Mouse (Mus musculus) embryo, embryonic 11 days (tissue): ENCODE measurements around the gene R3hdml.

Experiments
- DNase-seq: peaks from one replicate; pipeline ENCODE4 v3.0.0-alpha.2; 2015

The R3hdml gene

DNA sequence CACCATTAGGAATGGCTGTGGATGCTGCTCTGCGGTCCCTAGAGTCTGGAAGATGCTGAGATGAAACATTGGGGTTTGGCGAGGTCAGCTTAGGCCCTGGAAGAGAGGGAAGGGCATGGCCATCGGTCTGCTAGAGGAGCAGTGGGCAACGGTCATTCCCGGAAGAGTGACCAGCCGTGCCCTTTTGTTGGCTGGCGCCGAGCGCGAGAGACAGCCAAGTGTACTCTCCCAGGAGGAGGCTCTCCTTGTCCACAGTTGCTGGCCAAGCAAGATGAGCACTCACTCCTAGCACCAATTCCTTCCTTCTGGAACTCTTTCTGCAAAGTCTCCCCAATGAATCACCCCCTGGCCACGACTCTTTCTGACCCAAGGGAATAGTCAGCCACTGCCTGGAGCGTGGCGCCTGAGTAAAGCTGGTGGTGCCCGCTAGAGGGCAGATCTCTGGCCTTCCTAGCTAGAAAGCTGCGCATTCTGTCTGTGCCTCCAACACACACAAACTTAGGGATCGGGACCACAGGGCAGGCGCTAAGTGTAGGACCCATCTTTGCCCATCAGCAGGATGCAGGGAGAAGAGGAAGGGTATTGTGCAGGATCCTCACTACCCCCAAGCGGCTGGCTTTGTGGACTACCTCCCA, 11.8 kb upstream of the R3hdml start:
- DNase-seq = peak; percentile 43

- DNase-seq = peak; percentile 68
Observed at GRCm38 (mm10) chr2:163481539-163482029, 10.5 kb upstream of the R3hdml start.

GRCm38 (mm10) chr2:163487360-163487759, 4.8 kb upstream of the R3hdml start:
- DNase-seq = no peak

DNA sequence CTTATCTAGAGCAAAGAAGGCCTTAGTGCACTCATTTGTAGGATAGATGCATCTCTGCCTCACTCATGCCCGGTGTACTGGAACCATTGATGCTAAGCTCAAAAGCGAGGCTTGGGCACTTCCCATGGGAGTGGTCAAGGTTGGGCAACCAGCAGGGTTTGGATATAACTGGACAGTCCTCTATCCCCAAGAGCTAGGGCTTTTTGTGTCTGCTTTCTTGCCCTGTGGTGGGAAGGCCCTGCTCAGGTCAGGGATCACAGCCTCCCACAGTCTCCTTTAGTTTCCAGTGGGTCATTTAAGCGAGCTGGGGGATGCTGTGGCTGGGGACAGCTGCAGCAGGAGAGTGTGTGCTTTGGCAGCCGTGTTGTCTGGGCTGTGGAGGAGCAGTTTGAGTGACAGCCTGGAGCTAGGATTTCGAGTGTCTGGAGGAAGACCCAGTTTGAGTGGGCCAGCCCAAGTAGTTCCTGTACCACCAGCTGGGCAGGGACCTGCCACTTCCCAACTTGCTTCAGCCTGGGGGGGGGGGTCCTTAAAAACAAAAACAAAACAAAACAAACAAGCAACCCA, 2.3 kb upstream of the R3hdml start:
- no peak for DNase-seq

DNA sequence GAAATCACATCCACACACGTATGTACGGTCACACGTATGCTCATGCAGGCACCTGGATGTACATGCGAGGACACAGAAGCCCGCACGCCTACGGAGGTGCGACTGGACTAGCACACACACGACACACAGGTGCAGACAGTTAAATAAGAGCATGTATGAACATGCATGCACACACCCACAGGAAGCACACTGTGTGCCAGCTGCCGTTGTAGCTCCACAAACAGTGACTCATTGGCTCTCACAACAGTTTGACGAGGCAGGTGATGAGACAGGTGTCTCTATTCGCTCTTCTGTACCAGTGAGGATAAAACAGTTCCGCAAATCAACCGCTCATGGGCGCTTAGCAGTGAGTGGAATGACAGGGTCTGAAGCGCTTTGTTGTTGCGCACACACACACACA, 1.5 kb upstream of the R3hdml start:
- no peak for DNase-seq

DNA sequence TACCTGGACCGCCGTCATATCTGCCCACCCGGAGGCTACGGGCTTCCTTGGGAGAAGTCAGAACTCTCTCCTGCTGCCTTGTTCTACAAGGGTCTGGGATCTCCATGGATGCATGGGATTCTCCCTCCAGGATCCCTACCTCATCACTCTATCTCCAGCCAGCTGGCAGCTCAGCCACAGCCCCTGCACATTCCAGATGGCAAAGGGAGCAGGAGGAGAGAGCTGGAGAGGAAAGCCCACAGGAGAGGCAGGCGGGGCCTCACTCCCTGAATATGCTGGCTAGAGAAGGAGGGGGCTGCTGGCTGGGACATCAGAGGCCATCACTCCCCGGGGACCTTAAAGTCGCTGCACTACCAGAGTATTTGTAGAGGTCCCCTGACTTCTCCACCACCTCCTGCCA, 767 bp upstream of the R3hdml start:
- peak; percentile 13 for DNase-seq

DNA sequence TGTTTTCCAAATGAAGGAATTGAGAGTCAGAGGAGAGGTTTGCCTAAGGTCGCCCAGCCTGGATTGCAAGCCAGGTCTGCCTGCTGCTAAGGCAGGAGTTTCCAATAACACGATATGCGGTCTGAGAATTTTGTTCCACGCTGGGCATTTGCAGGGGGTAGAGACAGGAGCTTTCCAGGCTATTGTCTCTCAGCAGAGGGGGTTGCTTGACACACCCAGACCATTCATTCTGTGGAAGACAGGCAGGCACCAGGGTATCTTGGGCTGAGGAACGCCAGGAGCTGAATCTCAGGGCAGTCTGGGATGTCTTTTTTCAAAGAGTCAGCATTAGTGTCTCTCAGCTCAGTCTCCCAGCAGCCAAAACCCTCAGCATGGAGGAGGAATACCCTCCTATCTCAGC, 913 bp downstream of the R3hdml start:
- no peak for DNase-seq

- DNase-seq = no peak
Observed at GRCm38 (mm10) chr2:163493976-163494375, 1.9 kb downstream of the R3hdml start.

DNA sequence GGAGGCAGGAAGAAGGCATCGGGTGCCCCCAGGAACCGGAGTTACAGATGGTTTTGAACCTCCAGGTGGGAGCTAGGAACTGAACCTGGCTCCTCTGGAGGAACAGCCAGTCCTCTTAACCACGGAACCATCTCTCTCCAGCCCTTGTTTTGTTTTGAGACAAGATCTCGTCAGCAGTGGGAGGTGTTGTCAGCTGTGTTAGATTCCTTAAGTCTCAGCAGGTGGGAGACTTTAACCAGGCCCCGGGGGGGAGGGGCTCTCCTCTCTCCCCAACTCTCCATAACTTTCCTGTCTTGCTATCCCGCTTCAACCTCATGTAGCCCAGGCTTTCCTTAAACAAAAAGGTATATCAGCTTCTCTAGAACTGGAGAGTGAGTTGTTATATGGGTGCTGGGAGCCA, 2.3 kb downstream of the R3hdml start:
- DNase-seq = no peak

- DNase-seq = no peak
Observed at GRCm38 (mm10) chr2:163502219-163502618, 10.1 kb downstream of the R3hdml start.

GRCm38 (mm10) chr2:163503191-163503590, 11.1 kb downstream of the R3hdml start:
- no peak for DNase-seq

DNA sequence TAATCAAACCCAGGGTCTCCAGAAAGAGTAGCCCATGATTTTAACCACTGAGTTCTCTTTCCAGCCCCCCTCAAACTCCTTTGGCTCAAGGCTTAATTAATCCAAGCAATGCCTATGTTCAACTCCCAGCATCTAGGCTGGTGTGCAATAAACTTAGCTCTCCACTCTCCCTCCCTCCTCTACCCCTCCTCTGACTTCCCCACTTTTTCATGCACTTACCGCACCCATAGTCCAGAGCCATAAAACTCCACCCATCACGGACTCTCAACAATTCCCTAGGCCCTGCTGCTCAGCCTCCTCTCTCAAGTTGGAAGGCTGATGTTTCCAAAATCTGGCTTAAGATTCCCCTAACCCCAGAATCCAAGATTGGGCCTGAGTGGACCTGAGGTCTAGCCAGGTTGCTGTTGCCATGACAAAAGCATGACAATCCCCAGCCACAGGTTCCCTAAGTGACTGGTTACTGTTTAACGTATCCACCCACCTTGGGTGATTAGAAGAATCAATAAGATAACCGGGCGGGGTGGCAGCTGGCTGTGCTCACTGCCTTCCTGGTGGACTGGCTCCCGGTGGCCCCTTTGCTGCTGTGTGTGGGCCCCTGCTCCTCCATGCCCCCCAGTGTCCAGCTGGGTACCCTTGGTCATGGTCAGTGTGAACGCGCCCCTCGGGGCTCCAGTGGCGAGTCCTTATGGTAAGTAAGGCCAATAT, 14.3 kb downstream of the R3hdml start, which contains the start of gene Hnf4a:
Gene Hnf4a (plus strand): TSS at position 509 of the 705 bp plus-strand sequence.
- DNase-seq = no peak

- DNase-seq = no peak
Observed at GRCm38 (mm10) chr2:163525761-163526243, 33.7 kb downstream of the R3hdml start.

DNA sequence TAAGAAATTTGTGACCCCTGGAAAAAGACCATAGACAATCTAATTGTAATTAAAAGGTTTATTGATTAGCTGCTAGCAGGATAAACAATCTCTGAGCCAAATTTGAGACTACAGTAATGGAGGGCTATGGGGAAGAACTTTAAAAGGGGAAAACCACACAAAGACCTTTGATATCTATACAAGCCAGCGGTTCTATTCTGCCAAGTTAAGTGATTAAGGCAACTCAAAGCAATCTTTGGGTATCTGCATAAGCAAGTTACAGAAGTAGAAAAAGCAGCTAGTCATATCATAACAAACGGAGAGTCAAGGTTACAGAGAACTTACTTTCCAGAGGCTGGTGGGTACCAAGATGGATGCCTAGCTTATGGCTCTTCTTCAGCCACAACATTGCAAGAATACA, 35.4 kb downstream of the R3hdml start:
- no peak for DNase-seq

DNA sequence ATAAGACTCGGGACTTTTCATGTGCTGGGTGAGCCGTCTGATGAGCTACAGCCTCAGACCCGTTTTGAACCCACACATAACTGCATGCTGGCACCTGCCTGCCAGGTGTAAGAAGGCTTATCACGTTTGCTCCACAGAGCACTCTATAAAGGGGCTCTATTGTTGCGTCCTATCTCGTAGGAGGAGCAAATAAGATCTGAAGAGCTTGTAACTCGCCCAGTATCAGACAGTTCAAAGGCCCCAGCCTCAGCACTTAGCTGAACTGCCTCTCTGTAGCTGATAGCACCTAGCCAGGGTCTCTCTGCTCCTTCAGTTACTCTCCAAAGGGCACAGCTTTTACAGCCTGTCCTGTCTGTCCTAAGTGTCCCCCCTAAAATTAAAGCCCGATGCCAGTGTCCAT, 38.3 kb downstream of the R3hdml start:
- no peak for DNase-seq

DNA sequence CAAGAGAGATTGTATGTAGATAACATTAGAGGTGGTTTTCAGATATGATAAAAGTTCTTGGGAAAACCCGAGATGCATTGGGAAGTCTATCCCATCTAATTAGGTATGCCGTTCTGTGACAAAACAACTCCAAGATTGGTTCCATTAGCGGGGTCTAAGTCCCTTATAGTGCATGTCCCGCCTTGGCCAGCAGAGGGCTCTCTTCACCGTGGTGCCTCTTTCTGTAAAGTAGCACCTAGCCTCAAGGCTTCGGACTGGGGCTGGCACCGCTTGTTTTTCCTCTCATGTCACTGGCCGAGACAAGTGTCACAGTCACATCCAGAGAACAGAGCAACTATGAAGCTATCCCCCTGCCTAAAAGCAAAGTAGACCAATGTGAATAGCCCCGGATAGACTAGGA, 39.8 kb downstream of the R3hdml start:
- DNase-seq = peak; percentile 84

DNA sequence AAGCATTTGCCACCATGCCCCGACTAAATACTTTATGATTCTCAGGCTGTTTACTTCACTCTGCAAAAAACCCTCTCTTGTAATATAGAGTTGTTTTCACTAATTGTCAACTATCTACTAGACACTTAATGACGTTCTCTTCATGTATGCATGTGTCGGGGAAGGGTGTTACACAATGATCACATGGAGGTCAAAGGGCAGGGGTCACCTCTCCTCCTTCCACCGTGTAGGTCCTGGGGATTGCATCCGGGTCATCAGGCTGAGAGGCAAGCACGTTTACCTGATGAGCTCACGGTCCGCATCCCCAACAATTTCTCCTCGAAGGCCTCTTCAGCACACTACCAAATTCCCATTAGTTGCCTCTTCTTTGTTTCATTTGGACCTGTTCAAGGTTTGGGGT, 41.1 kb downstream of the R3hdml start:
- no peak for DNase-seq

- peak; percentile 90 for DNase-seq
Observed at GRCm38 (mm10) chr2:163534958-163535524, 42.9 kb downstream of the R3hdml start.

- no peak for DNase-seq
Observed at GRCm38 (mm10) chr2:163537443-163537842, 45.3 kb downstream of the R3hdml start.

DNA sequence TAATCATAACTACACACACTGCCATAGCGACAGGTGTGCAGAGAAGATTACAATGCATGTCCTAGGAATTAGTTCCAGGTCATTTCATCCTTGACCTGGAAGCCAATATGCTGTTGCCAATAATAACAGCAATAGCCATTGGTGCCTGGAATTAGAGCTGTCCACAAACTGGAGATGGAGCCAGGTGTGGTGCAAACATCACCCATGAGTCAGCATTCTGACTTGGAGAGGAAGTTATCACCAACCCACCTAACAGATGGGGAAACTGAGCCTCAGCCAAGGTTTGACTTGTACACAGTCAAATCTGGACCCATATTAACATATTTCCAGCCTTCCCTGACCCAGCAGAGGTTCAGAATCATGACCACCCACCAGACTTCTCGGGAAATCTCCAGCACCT, 46.3 kb downstream of the R3hdml start:
- no peak for DNase-seq

GRCm38 (mm10) chr2:163539321-163540040, 47.4 kb downstream of the R3hdml start:
- no peak for DNase-seq

- no peak for DNase-seq
Observed at GRCm38 (mm10) chr2:163540231-163541117, 48.4 kb downstream of the R3hdml start.
